Mouse (Mus musculus): ENCODE measurements around the gene Lin7b. TPM values are rescaled to one million over a fixed set of nuclear protein-coding genes. Genes with fewer than 3 reads are reported as not detected.
A peak's percentile ranks its signal among the peaks of the same experiment; 100 is the strongest.
"Not testable (repeated sequence)": the region's sequence is repeated elsewhere in the genome, so short reads cannot be mapped to it uniquely, and the experiment has no call there.

Lin7b gene
- polyA plus RNA-seq, 1 experiment from 2014 or later = 0.43 TPM

GRCm38 (mm10) chr7:45363983-45364382 is 6.4 kb downstream of the Lin7b start:
- no peak overlapping the region for H3K9ac ChIP-seq (ENCODE audit: low read length)
- no peak for DNase-seq (ENCODE audit: low spot score)
- peaks cover 14% of the 10 kb centered on the region; the same call in 1 of the 2 replicates for H3K4me1 ChIP-seq (ENCODE audit: control insufficient read depth, insufficient read depth, low read length)
- ATAC-seq (ENCODE audit: insufficient number of reproducible peaks, low FRiP score, low TSS enrichment, low read depth) = no peak
- H3K36me3 ChIP-seq (ENCODE audit: control insufficient read depth, insufficient read depth, low read length) = no peaks in the 10 kb centered on the region
- no peaks in the 10 kb centered on the region for H3K9me3 ChIP-seq (ENCODE audit: control insufficient read depth, low read length)
- peaks cover 57% of the 10 kb centered on the region for H3K27me3 ChIP-seq (ENCODE audit: control insufficient read depth, insufficient read depth, low read length)
- H3K4me3 ChIP-seq (ENCODE audit: low read depth, low read length) = no peak overlapping the region
- no peak overlapping the region for H3K4me2 ChIP-seq (ENCODE audit: low read depth, severe bottlenecking)
- H3K27ac ChIP-seq (replicated peaks; ENCODE audit: low read depth, low read length) = no peak overlapping the region
- 96% methylated on average over 2 of the region's 2 CpGs for WGBS

- no peak overlapping the region for H3K4me3 ChIP-seq (ENCODE audit: low read depth, low read length)
- peak; percentile 45 for DNase-seq (ENCODE audit: low spot score)
- peaks cover 46% of the 10 kb centered on the region for H3K27me3 ChIP-seq (ENCODE audit: control insufficient read depth, insufficient read depth, low read length)
Observed at GRCm38 (mm10) chr7:45362801-45363200, 7.6 kb downstream of the Lin7b start.

DNA sequence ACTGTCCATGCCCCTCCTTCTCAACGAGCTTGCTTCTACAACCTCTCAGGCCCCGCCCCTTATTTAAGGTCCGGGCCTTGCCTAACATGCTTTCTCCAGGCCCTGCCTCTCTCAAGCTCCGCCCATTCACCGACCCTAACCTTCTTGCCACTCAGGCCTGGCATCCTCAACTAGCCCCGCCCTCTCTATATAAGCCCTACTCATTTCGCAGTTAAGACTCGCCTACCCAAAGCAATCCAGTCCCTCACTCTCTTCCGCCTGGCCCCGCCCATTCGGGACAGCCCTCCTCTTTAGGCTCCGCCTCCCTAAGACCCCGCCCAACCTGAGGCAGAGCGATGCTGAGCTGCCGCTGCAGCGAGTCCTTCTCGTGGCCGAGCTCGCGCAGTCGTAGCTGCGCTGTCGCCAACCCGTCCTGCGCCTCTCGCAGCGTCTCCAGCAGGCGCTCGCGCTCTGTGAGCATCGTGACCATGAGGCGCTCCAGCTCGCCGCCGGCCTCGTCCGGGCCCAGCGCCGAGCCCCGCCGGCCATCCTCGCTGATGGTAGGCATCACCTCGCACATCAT is 9.1 kb downstream of the Lin7b start:
- Histone ChIP-seq H3K4me2 (ENCODE audit: low read depth, severe bottlenecking) (peak overlapping the region; percentile 90), H3K27me3 (ENCODE audit: control insufficient read depth, insufficient read depth, low read length) (peaks cover 42% of the 10 kb centered on the region), H3K36me3 (ENCODE audit: control insufficient read depth, insufficient read depth, low read length) (no peaks in the 10 kb centered on the region), H3K27ac (replicated peaks; ENCODE audit: low read depth, low read length) (no peak overlapping the region), H3K4me1 (ENCODE audit: control insufficient read depth, insufficient read depth, low read length) (peaks cover 9% of the 10 kb centered on the region; the same call in 1 of the 2 replicates), H3K4me3 (ENCODE audit: low read depth, low read length) (peak overlapping the region; percentile 45), H3K9ac (ENCODE audit: low read length) (peak overlapping the region; percentile 63), H3K9me3 (ENCODE audit: control insufficient read depth, low read length) (no peaks in the 10 kb centered on the region)
- DNase-seq (ENCODE audit: low spot score) (peak; percentile 85), ATAC-seq (ENCODE audit: insufficient number of reproducible peaks, low FRiP score, low TSS enrichment, low read depth) (peak; percentile 80; the same call in 1 of the 2 replicates)
- under 1% methylated on average over 43 of the region's 43 CpGs for WGBS

More at GRCm38 (mm10) chr7:45362801-45363200, 7.6 kb downstream of the Lin7b start:
- Histone ChIP-seq H3K27ac (replicated peaks; ENCODE audit: low read depth, low read length) (no peak overlapping the region), H3K9ac (ENCODE audit: low read length) (no peak overlapping the region), H3K4me2 (ENCODE audit: low read depth, severe bottlenecking) (no peak overlapping the region), H3K4me1 (ENCODE audit: control insufficient read depth, insufficient read depth, low read length) (peaks cover 14% of the 10 kb centered on the region; the same call in 1 of the 2 replicates), H3K9me3 (ENCODE audit: control insufficient read depth, low read length) (no peaks in the 10 kb centered on the region), H3K36me3 (ENCODE audit: control insufficient read depth, insufficient read depth, low read length) (no peaks in the 10 kb centered on the region)
- ATAC-seq (ENCODE audit: insufficient number of reproducible peaks, low FRiP score, low TSS enrichment, low read depth) = no peak
- WGBS = 5% methylated on average over 13 of the region's 13 CpGs

GRCm38 (mm10) chr7:45360404-45361125 is 9.8 kb downstream of the Lin7b start:
- peaks cover 35% of the 10 kb centered on the region for H3K27me3 ChIP-seq (ENCODE audit: control insufficient read depth, insufficient read depth, low read length)
- H3K4me3 ChIP-seq (ENCODE audit: low read depth, low read length) = no peak overlapping the region
- DNase-seq (ENCODE audit: low spot score) (no peak), ATAC-seq (ENCODE audit: insufficient number of reproducible peaks, low FRiP score, low TSS enrichment, low read depth) (no peak)
- no peak overlapping the region for H3K9ac ChIP-seq (ENCODE audit: low read length)
- H3K27ac ChIP-seq (replicated peaks; ENCODE audit: low read depth, low read length) = no peak overlapping the region
- WGBS = 48% methylated on average over 18 of the region's 18 CpGs
- H3K9me3 ChIP-seq (ENCODE audit: control insufficient read depth, low read length) = no peaks in the 10 kb centered on the region
- H3K4me2 ChIP-seq (ENCODE audit: low read depth, severe bottlenecking) = no peak overlapping the region; the same call in 1 of the 2 replicates
- peaks cover 2% of the 10 kb centered on the region; the same call in 1 of the 2 replicates for H3K4me1 ChIP-seq (ENCODE audit: control insufficient read depth, insufficient read depth, low read length)
- no peaks in the 10 kb centered on the region for H3K36me3 ChIP-seq (ENCODE audit: control insufficient read depth, insufficient read depth, low read length)

DNA sequence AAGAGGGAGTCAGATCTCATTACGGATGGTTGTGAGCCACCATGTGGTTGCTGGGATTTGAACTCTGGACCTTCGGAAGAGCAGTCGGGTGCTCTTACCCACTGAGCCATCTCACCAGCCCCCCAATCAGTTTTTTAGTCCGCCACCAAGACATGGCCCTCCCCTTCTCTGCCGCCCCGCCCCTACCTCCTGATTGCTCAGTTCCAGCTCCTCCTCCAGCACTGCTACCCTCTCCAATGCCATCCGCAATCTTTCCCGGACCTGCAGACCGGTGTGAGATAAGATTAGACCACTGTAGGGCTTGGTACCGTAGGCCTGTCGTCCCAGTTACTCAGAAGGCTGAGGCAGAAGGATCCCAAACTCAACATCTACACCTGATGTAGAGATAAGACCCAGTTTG is 11.3 kb downstream of the Lin7b start:
- DNase-seq (ENCODE audit: low spot score); H3K36me3 ChIP-seq (ENCODE audit: control insufficient read depth, insufficient read depth, low read length); ATAC-seq (ENCODE audit: insufficient number of reproducible peaks, low FRiP score, low TSS enrichment, low read depth); H3K9ac ChIP-seq (ENCODE audit: low read length); H3K4me3 ChIP-seq (ENCODE audit: low read depth, low read length); H3K4me1 ChIP-seq (ENCODE audit: control insufficient read depth, insufficient read depth, low read length); H3K27ac ChIP-seq (replicated peaks; ENCODE audit: low read depth, low read length); H3K9me3 ChIP-seq (ENCODE audit: control insufficient read depth, low read length); H3K4me2 ChIP-seq (ENCODE audit: low read depth, severe bottlenecking): not testable (repeated sequence)
- WGBS = 60% methylated on average over 10 of the region's 11 CpGs
- peaks cover 29% of the 10 kb centered on the region for H3K27me3 ChIP-seq (ENCODE audit: control insufficient read depth, insufficient read depth, low read length)

DNA sequence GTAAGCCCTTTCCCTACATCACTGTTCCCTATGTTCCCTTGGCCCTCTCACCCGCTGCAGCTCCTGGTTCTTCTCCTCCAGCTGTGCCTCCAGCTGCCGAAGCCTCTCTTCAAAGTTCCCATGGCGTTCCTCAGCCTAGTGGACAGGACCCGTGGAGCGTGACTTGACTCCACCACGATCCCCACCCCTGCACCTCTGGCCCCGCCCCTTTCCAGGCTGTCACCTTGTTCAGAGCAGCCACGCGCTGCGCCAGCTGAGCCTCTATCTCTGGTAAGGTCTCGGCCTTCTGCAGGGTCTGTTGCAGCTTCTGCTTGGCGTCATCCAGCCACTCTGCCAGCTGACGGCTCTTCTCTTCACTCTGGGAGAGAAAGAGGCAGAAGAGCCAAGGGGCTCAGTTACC is 14.3 kb downstream of the Lin7b start:
- no peak overlapping the region for H3K4me3 ChIP-seq (ENCODE audit: low read depth, low read length)
- H3K9ac ChIP-seq (ENCODE audit: low read length) = no peak overlapping the region
- H3K27ac ChIP-seq (replicated peaks; ENCODE audit: low read depth, low read length) = no peak overlapping the region
- H3K4me2 ChIP-seq (ENCODE audit: low read depth, severe bottlenecking) = no peak overlapping the region
- no peak for ATAC-seq (ENCODE audit: insufficient number of reproducible peaks, low FRiP score, low TSS enrichment, low read depth)
- 49% methylated on average over 13 of the region's 13 CpGs for WGBS
- no peaks in the 10 kb centered on the region for H3K36me3 ChIP-seq (ENCODE audit: control insufficient read depth, insufficient read depth, low read length)
- no peaks in the 10 kb centered on the region for H3K4me1 ChIP-seq (ENCODE audit: control insufficient read depth, insufficient read depth, low read length)
- no peaks in the 10 kb centered on the region for H3K9me3 ChIP-seq (ENCODE audit: control insufficient read depth, low read length)
- peaks cover 10% of the 10 kb centered on the region for H3K27me3 ChIP-seq (ENCODE audit: control insufficient read depth, insufficient read depth, low read length)
- no peak for DNase-seq (ENCODE audit: low spot score)

GRCm38 (mm10) chr7:45355318-45356020 is 14.9 kb downstream of the Lin7b start:
- no peak for DNase-seq (ENCODE audit: low spot score)
- H3K4me3 ChIP-seq (ENCODE audit: low read depth, low read length) = no peak overlapping the region
- WGBS = 74% methylated on average over 15 of the region's 15 CpGs

GRCm38 (mm10) chr7:45353041-45353440 is 17.3 kb downstream of the Lin7b start:
- H3K27me3 ChIP-seq (ENCODE audit: control insufficient read depth, insufficient read depth, low read length) = no peaks in the 10 kb centered on the region

More at GRCm38 (mm10) chr7:45355318-45356020, 14.9 kb downstream of the Lin7b start:
- peaks cover 4% of the 10 kb centered on the region; the same call in 1 of the 2 replicates for H3K27me3 ChIP-seq (ENCODE audit: control insufficient read depth, insufficient read depth, low read length)
- no peak for ATAC-seq (ENCODE audit: insufficient number of reproducible peaks, low FRiP score, low TSS enrichment, low read depth)
- no peaks in the 10 kb centered on the region for H3K36me3 ChIP-seq (ENCODE audit: control insufficient read depth, insufficient read depth, low read length)
- no peak overlapping the region for H3K9ac ChIP-seq (ENCODE audit: low read length)
- H3K9me3 ChIP-seq (ENCODE audit: control insufficient read depth, low read length) = no peaks in the 10 kb centered on the region
- H3K4me1 ChIP-seq (ENCODE audit: control insufficient read depth, insufficient read depth, low read length) = no peaks in the 10 kb centered on the region
- H3K27ac ChIP-seq (replicated peaks; ENCODE audit: low read depth, low read length) = no peak overlapping the region
- H3K4me2 ChIP-seq (ENCODE audit: low read depth, severe bottlenecking) = no peak overlapping the region

More at GRCm38 (mm10) chr7:45353041-45353440, 17.3 kb downstream of the Lin7b start:
- no peaks in the 10 kb centered on the region for H3K4me1 ChIP-seq (ENCODE audit: control insufficient read depth, insufficient read depth, low read length)
- no peak overlapping the region for H3K27ac ChIP-seq (replicated peaks; ENCODE audit: low read depth, low read length)
- no peaks in the 10 kb centered on the region for H3K9me3 ChIP-seq (ENCODE audit: control insufficient read depth, low read length)
- no peak for ATAC-seq (ENCODE audit: insufficient number of reproducible peaks, low FRiP score, low TSS enrichment, low read depth)
- H3K9ac ChIP-seq (ENCODE audit: low read length) = no peak overlapping the region
- no peak for DNase-seq (ENCODE audit: low spot score)
- no peak overlapping the region for H3K4me2 ChIP-seq (ENCODE audit: low read depth, severe bottlenecking)
- WGBS = 20% methylated on average over 5 of the region's 5 CpGs
- H3K4me3 ChIP-seq (ENCODE audit: low read depth, low read length) = no peak overlapping the region
- H3K36me3 ChIP-seq (ENCODE audit: control insufficient read depth, insufficient read depth, low read length) = no peaks in the 10 kb centered on the region
